In the genomic region with DNA sequence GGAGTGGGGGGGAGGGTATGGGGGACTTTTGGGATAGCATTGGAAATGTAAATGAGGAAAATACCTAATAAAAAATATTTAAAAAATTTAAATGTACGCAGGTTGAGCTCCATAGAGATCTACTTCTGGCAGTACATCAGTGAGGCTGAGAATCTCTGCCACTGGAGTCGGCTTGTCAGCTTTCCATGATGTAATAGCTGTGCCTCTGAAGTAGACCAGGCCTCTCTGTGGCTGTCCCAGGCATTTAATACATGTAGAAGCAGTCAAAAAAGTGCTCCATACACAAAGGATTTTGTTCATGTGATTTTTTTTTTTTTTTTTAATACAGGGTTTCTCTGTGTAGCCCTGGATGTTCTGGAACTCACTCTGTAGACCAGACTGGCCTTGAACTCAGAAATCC, we compare ENCODE assay signal across 7 mouse cellular contexts. TPM values are rescaled to one million over a fixed set of nuclear protein-coding genes. Genes with fewer than 3 reads are reported as not detected.
DNase-seq lines count a peak whose midpoint lies in the region; ATAC-seq lines count a peak whose summit lies in the region.
"Not testable (repeated sequence)": the region's sequence is repeated elsewhere in the genome, so short reads cannot be mapped to it uniquely, and the experiment has no call there.

No protein-coding gene starts in this region.

- H3K4me3 ChIP-seq in embryonic facial prominence, embryonic 12.5 days; forebrain, embryonic 13.5 days; hindbrain, embryonic 14.5 days (replicated peaks; ENCODE audit: low read length); midbrain, embryonic 12.5 days: not testable (repeated sequence)
- 0 out of 2 replicates have a peak overlapping the region, but pooled peaks have one; percentile 98 for H3K4me3 ChIP-seq in neural tube, embryonic 13.5 days

- not testable (repeated sequence) for H3K9me3 ChIP-seq in embryonic facial prominence, embryonic 12.5 days; forebrain, embryonic 13.5 days (replicated peaks); hindbrain, embryonic 14.5 days (ENCODE audit: control insufficient read depth, low read length); midbrain, embryonic 12.5 days; neural tube, embryonic 13.5 days

- not testable (repeated sequence) for H3K27me3 ChIP-seq in embryonic facial prominence, embryonic 12.5 days; forebrain, embryonic 13.5 days; hindbrain, embryonic 14.5 days (ENCODE audit: control insufficient read depth, insufficient read depth, low read length); midbrain, embryonic 12.5 days; neural tube, embryonic 13.5 days

- H3K4me2 ChIP-seq in embryonic facial prominence, embryonic 12.5 days (replicated peaks), result 0 out of 2 replicates have a peak overlapping the region, but pooled peaks have one; percentile 69
- 0 out of 2 replicates have a peak overlapping the region, but pooled peaks have one; percentile 79 for H3K4me2 ChIP-seq in forebrain, embryonic 13.5 days
- H3K4me2 ChIP-seq in hindbrain, embryonic 14.5 days (replicated peaks), result peak overlapping the region; percentile 64; the same call in 1 of the 2 replicates
- 0 out of 2 replicates have a peak overlapping the region, but pooled peaks have one; percentile 77 for H3K4me2 ChIP-seq in midbrain, embryonic 12.5 days (replicated peaks)
- not testable (repeated sequence) for H3K4me2 ChIP-seq in neural tube, embryonic 13.5 days

- peak; percentile 60 for DNase-seq in CD4-positive, CD25-positive, alpha-beta regulatory T cell, adult 2 months (ENCODE audit: low read depth, low spot score)
- DNase-seq in hindbrain, embryonic 14.5 days (ENCODE audit: low spot score), result not testable (repeated sequence)
- DNase-seq in induced T-regulatory cell, adult 2 months (ENCODE audit: low read depth), result peak; percentile 52

- peaks cover 11% of the 10 kb centered on the region for H3K4me1 ChIP-seq in embryonic facial prominence, embryonic 12.5 days
- peaks cover 20% of the 10 kb centered on the region for H3K4me1 ChIP-seq in forebrain, embryonic 13.5 days
- H3K4me1 ChIP-seq in hindbrain, embryonic 14.5 days (replicated peaks; ENCODE audit: control insufficient read depth, insufficient read depth, low read length), result peaks cover 13% of the 10 kb centered on the region
- peaks cover 20% of the 10 kb centered on the region for H3K4me1 ChIP-seq in midbrain, embryonic 12.5 days
- H3K4me1 ChIP-seq in neural tube, embryonic 13.5 days (replicated peaks), result peaks cover 21% of the 10 kb centered on the region

- not testable (repeated sequence) for H3K9ac ChIP-seq in embryonic facial prominence, embryonic 12.5 days; forebrain, embryonic 13.5 days; hindbrain, embryonic 14.5 days; midbrain, embryonic 12.5 days (replicated peaks); neural tube, embryonic 13.5 days

- 89% methylated on average over 2 of the region's 2 CpGs for WGBS in embryonic facial prominence, embryonic 12.5 days
- 90% methylated on average over 2 of the region's 2 CpGs for WGBS in forebrain, embryonic 13.5 days
- 95% methylated on average over 2 of the region's 2 CpGs for WGBS in hindbrain, embryonic 14.5 days
- WGBS in midbrain, embryonic 12.5 days, result 99% methylated on average over 2 of the region's 2 CpGs
- 86% methylated on average over 2 of the region's 2 CpGs for WGBS in neural tube, embryonic 13.5 days

- peaks cover 21% of the 10 kb centered on the region for H3K36me3 ChIP-seq in embryonic facial prominence, embryonic 12.5 days
- peaks cover 25% of the 10 kb centered on the region for H3K36me3 ChIP-seq in forebrain, embryonic 13.5 days (ENCODE audit: poor library complexity, severe bottlenecking)
- H3K36me3 ChIP-seq in hindbrain, embryonic 14.5 days (replicated peaks; ENCODE audit: control insufficient read depth, insufficient read depth), result peaks cover 19% of the 10 kb centered on the region
- H3K36me3 ChIP-seq in midbrain, embryonic 12.5 days, result peaks cover 24% of the 10 kb centered on the region
- H3K36me3 ChIP-seq in neural tube, embryonic 13.5 days, result peaks cover 26% of the 10 kb centered on the region

- H3K27ac ChIP-seq in embryonic facial prominence, embryonic 12.5 days; forebrain, embryonic 13.5 days; hindbrain, embryonic 14.5 days; midbrain, embryonic 12.5 days (replicated peaks); neural tube, embryonic 13.5 days (replicated peaks): not testable (repeated sequence)

- ATAC-seq in embryonic facial prominence, embryonic 12.5 days (ENCODE audit: insufficient number of reproducible peaks, insufficient read depth, low FRiP score, low TSS enrichment); forebrain, embryonic 13.5 days; hindbrain, embryonic 14.5 days (ENCODE audit: low FRiP score); midbrain, embryonic 12.5 days (ENCODE audit: low FRiP score, low read depth); neural tube, embryonic 13.5 days (ENCODE audit: low read depth): not testable (repeated sequence)

RNA-seq across cellular contexts. Expression of a gene that starts 1.8 kb away (rescaled TPM):
- polyA plus RNA-seq in embryonic facial prominence, embryonic 12.5 days (2016; fragmentation: Nextera tagmentation; extraction: Ambion mirVana), result 138 and 141 TPM in 2 replicates
- polyA plus RNA-seq in forebrain, embryonic 13.5 days (2015; fragmentation: Nextera tagmentation; extraction: Ambion mirVana), result 148 and 158 TPM in 2 replicates
- 96.8 and 109 TPM in 2 replicates for polyA plus RNA-seq in hindbrain, embryonic 14.5 days (2014; fragmentation: Nextera tagmentation; extraction: Ambion mirVana)
- 133 and 137 TPM in 2 replicates for polyA plus RNA-seq in midbrain, embryonic 12.5 days (2016; fragmentation: Nextera tagmentation; extraction: Ambion mirVana)
- polyA plus RNA-seq in neural tube, embryonic 13.5 days (2015; fragmentation: Nextera tagmentation; extraction: Ambion mirVana), result 106 and 125 TPM in 2 replicates

RNA-seq across cellular contexts. Expression of a gene that starts 1.8 kb away (rescaled TPM):
- 29.7 and 32.7 TPM in 2 replicates for polyA plus RNA-seq in embryonic facial prominence, embryonic 12.5 days (2016; fragmentation: Nextera tagmentation; extraction: Ambion mirVana)
- 39.5 and 44.3 TPM in 2 replicates for polyA plus RNA-seq in forebrain, embryonic 13.5 days (2015; fragmentation: Nextera tagmentation; extraction: Ambion mirVana)
- polyA plus RNA-seq in hindbrain, embryonic 14.5 days (2014; fragmentation: Nextera tagmentation; extraction: Ambion mirVana), result 50.3 and 53.0 TPM in 2 replicates
- polyA plus RNA-seq in midbrain, embryonic 12.5 days (2016; fragmentation: Nextera tagmentation; extraction: Ambion mirVana), result 42.0 and 42.9 TPM in 2 replicates
- 48.7 and 51.2 TPM in 2 replicates for polyA plus RNA-seq in neural tube, embryonic 13.5 days (2015; fragmentation: Nextera tagmentation; extraction: Ambion mirVana)

RNA-seq across cellular contexts. Expression of a gene that starts 18.6 kb away (rescaled TPM):
- 39.1 and 39.2 TPM in 2 replicates for polyA plus RNA-seq in embryonic facial prominence, embryonic 12.5 days (2016; fragmentation: Nextera tagmentation; extraction: Ambion mirVana)
- 42.5 and 45.4 TPM in 2 replicates for polyA plus RNA-seq in forebrain, embryonic 13.5 days (2015; fragmentation: Nextera tagmentation; extraction: Ambion mirVana)
- polyA plus RNA-seq in hindbrain, embryonic 14.5 days (2014; fragmentation: Nextera tagmentation; extraction: Ambion mirVana), result 30.6 and 34.5 TPM in 2 replicates
- polyA plus RNA-seq in midbrain, embryonic 12.5 days (2016; fragmentation: Nextera tagmentation; extraction: Ambion mirVana), result 52.2 and 56.2 TPM in 2 replicates
- polyA plus RNA-seq in neural tube, embryonic 13.5 days (2015; fragmentation: Nextera tagmentation; extraction: Ambion mirVana), result 30.7 and 33.0 TPM in 2 replicates
